Mouse (Mus musculus) G1E (cell line): ENCODE data around the gene Phf3.

Source experiments
- CTCF ChIP-seq: IDR thresholded peaks from 2 replicates; pipeline ENCODE4 v1.5.1; 2012; ENCODE audit warnings: low read depth, low read length, inconsistent platforms, mixed read lengths
- GATA1 ChIP-seq: IDR thresholded peaks from 2 replicates; pipeline ENCODE4 v1.6.1; 2012; ENCODE audit warnings: borderline replicate concordance, low read length, inconsistent platforms, mixed read lengths

GRCm38 (mm10) chr1:30851920-30852319 lies 21.8 kb downstream of the Phf3 start:
- TF ChIP-seq CTCF, result no peak
- TF ChIP-seq GATA1, result no peak
